Mouse (Mus musculus): ENCODE results near the gene Speer4f1. TPM values are rescaled to one million over a fixed set of nuclear protein-coding genes. Genes with fewer than 3 reads are reported as not detected.
"Not testable (repeated sequence)": the region's sequence is repeated elsewhere in the genome, so short reads cannot be mapped to it uniquely, and the experiment has no call there.

Gene Speer4f1
- total RNA-seq (2021), result not detected
- long read RNA-seq, experiment 1, result 0 reads
- long read RNA-seq, experiment 2, result 0 reads

DNA sequence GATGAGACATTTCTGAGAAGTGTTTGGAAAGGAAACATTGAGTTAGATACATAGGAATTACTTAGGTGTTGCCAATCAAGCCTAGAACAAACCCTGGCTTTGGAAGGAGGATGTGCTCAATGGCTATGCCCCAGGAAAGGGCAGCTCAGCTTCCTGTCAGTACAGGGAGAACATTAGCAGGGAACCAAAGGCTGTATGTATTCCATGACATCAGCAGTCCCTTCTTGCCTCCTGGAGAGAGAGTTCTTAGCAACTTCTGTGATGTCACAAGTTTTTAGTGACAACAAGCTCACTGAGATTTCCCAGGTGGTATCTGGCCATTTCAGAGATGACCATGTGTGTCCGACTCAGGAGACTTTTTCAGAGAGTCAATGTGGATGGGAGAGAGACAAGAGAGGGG lies at the start of gene Speer4f1:
TSS of gene Speer4f1 (plus strand) at position 301 of the 400 bp plus-strand sequence.
- not testable (repeated sequence) for DNase-seq (ENCODE audit: low spot score in 2 of 2)

DNA sequence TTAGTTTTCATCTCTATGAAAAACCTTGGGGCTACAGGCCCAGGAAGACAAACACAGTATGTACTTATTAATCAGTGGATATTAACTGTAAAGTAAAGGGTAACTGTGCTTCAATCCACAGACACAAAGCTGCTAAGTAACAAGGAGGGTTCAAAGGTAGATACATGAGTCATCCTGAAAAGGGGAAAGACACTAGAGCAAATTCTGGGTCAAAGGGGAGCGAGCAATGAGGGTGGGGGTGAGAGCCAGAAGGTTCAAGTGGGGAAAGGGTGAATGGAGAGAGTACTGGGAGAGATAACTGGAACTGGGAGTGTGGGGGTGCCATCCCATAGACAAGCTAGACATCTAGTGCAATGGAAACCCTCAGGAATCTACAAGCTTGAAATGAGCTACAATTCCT lies 49.0 kb upstream of the Speer4f1 start:
- no peak for DNase-seq (ENCODE audit: low spot score in 2 of 2)

GRCm38 (mm10) chr5:17434721-17435120 lies 41.2 kb upstream of the Speer4f1 start:
- no peak for DNase-seq (ENCODE audit: low spot score in 2 of 2)

GRCm38 (mm10) chr5:17436209-17436608 lies 39.7 kb upstream of the Speer4f1 start:
- no peak for DNase-seq (ENCODE audit: low spot score in 2 of 2)

DNA sequence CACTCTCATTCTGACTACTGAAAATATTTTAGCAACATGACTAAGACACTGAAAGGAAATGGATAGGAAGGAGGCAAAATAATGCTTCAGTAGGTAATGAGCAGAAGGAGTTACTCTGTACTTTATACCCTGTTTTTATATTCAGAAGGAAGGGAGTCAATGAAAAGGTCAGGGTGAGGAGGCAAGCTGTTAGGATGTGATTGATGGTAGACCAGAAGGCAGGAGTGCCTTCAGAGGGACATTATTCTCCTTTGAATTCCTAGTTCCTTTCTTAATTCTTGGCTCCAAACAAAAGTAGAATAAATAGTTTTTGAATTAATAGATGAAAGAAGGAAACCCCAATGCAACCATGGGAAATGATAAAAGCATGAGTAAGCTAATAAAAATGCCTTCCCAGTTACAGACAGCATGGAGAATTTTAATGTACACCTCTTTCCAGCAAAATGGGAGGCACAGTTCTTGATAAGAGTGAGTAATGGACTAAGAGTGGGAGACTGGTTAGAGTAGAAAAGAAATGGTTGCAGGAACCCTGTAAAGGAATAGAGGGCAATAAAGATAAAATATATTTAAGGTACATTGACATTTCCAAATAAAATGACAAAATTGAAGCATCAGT lies 36.3 kb upstream of the Speer4f1 start:
- DNase-seq (ENCODE audit: low spot score in 2 of 2), result no peak

GRCm38 (mm10) chr5:17454059-17454458 lies 21.8 kb upstream of the Speer4f1 start:
- no peak for DNase-seq (ENCODE audit: low spot score in 2 of 2)

DNA sequence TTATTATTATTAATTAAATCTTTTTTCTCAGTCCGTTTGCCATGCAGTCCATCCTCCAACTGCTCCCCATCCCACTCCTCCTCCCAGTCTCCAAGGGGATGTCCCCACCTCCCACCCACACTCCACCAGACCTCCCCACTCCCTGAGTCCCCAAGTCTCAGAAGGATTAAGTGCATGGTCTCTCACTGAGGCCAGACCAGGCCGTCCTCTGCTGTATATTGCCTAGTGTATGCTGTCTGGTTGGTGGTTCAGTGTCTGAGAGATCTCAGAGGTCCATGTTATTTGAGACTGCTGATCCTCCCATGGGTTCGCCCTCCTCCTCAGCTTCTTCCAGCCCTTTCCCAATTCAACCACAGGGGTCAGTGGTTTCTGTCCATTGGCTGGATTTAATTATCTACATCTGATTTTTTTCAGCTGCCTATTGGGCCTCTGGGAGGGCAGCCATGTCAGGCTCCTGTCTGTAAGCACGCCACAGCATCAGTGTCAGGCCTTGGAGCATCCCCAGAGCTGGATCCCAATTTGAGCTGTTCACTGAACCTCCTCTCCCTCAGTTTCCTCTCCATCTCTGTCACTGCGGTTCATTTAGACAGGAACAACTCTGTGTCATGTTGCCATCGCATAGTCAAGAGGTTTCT lies 20.8 kb upstream of the Speer4f1 start:
- DNase-seq (ENCODE audit: low spot score in 2 of 2), result no peak

- no peak for DNase-seq (ENCODE audit: low spot score in 2 of 2)
Observed at GRCm38 (mm10) chr5:17456671-17457070, 19.2 kb upstream of the Speer4f1 start.

- not testable (repeated sequence) for DNase-seq (ENCODE audit: low spot score in 2 of 2)
Observed at GRCm38 (mm10) chr5:17468120-17468519, 7.8 kb upstream of the Speer4f1 start.

DNA sequence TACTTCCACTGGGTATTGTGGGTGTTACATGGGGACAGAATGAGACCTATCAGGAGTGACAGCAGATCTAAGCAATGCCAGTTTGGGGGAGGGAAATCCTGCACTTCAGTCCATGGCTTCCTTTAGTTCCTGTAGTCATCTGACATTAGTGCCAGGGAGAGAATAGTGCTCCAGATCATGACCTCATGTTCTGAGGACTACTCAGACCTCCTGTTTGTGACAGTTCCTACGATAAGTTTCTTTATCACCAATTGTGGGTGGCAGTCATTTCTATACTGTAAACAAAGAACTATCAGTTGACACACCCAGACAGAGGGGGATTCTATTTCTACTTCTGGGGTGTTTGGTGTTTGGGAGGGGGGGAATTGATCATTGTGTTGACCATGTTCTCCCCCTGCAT lies 578 bp downstream of the Speer4f1 start:
- DNase-seq (ENCODE audit: low spot score in 2 of 2), result no peak

DNA sequence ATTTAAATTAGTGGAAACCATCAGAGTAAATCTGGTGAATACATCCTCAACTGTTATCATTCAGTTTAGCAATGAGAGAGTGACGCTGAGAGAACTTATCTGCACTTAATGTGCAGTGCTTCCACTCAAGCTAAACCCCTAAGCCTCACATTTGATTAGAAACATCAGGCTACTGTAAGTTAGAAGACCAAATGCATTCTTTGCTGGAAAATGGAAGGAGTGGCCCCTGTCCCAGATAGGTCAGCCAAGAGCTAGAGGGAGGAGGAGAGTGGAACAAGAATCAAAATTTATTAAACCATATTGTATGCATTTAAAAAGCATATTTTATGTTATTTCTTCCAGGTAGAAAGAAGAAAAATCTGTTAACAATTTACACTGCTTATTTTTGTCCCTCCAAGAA lies 14.0 kb downstream of the Speer4f1 start:
- DNase-seq (ENCODE audit: low spot score in 2 of 2), result no peak

- DNase-seq (ENCODE audit: low spot score in 2 of 2), result no peak
Observed at GRCm38 (mm10) chr5:17495616-17496015, 19.7 kb downstream of the Speer4f1 start.

- no peak for DNase-seq (ENCODE audit: low spot score in 2 of 2)
Observed at GRCm38 (mm10) chr5:17496650-17497049, 20.8 kb downstream of the Speer4f1 start.

GRCm38 (mm10) chr5:17499873-17500329 lies 24.0 kb downstream of the Speer4f1 start:
- DNase-seq (ENCODE audit: low spot score in 2 of 2), result no peak

GRCm38 (mm10) chr5:17500866-17501265 lies 25.0 kb downstream of the Speer4f1 start:
- DNase-seq (ENCODE audit: low spot score in 2 of 2), result no peak

GRCm38 (mm10) chr5:17505540-17505939 lies 29.6 kb downstream of the Speer4f1 start:
- no peak for DNase-seq (ENCODE audit: low spot score in 2 of 2)

DNA sequence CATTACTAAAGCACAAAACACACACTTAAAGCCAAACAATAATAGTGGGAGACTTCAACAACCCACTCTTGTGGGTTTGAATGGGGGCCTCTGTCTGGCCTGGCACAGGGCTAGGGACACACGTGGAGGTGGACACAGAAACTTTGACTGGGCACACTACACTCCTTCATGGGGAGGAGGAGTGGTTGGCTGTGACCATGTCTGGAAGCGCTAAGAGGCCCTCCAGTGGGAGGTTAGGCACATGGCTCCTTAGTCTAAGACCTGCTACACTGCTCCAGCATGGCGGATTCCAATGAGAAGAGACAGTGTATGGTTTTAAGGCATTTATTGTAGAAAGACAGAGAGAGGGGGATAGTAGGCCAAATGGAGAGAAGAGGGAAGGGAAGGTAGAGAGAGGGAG lies 32.1 kb downstream of the Speer4f1 start:
- no peak for DNase-seq (ENCODE audit: low spot score in 2 of 2)

Other genes starting within 250 kb of the Speer4f1 start
- gene Speer4f2, start 102.9 kb upstream of the Speer4f1 start, total RNA-seq (2021), result not detected
- 10 to 100 TPM; 15.9 to 16.0 TPM for gene Sema3c, start 98.2 kb downstream of the Speer4f1 start, total RNA-seq (2021)